Mouse (Mus musculus): ENCODE measurements around the gene Ahdc1. TPM values are rescaled to one million over a fixed set of nuclear protein-coding genes. Genes with fewer than 3 reads are reported as not detected.
A peak's percentile ranks its signal among the peaks of the same experiment; 100 is the strongest.

Gene Ahdc1
- polyA plus RNA-seq, 1 experiment from 2014 or later: 6.3 TPM

DNA sequence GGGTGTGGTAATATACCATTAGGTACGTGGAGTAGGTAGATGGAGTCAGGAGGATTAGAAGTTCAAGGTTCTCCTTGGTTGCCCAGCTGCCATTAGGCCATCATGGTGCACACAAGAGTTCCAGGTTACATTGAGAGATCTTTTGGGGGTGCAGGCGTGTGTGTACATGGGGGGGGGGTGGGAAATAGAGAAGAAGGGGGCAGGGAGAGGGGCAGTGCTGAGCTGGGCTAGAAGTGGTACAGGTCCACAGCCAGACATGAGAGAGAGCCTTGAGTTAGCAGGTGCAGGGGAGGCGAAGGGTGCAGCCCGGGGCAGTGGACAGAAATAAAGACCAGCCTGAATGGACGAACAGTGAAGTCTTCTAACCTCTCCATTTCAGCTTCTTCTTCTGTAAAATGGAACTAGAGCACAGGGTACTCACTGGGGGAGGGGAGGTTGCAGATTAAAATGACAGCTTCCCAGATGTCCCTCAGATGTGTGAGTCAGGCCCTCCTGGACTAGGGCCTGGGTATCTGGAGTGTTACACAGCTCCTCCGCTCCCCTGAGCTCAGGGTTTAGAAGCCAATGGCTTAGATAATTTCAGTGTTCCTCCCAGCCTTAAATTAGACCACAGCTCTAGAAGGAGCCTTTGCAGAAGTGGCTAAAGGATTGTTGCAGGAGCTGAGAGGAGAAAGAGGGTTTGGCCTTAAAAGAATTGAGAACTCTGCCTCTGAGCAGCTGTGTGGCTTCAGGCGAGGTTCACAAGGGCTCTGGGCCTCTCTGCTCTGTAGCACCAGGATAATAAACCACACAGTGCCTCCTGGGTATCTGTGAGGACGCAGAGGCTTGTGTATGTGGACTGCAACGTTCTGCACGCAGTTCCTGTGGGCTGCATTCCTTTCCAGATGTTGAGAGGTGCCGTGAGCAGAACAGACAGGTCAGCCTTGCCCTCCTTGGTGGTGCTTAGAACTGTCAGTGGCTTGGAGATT, 47.7 kb downstream of the Ahdc1 start:
- no peaks in the 10 kb centered on the region for H3K9me3 ChIP-seq (replicated peaks)
- H3K4me3 ChIP-seq: no peak overlapping the region
- H3K36me3 ChIP-seq: peaks cover 36% of the 10 kb centered on the region
- H3K4me2 ChIP-seq: no peak overlapping the region
- ATAC-seq (replicated peaks; ENCODE audit: insufficient number of reproducible peaks, insufficient read depth, low FRiP score, low read depth): no peak
- H3K27me3 ChIP-seq: no peaks in the 10 kb centered on the region
- peak overlapping the region; percentile 91 for H3K27ac ChIP-seq
- H3K4me1 ChIP-seq (replicated peaks): peaks cover 70% of the 10 kb centered on the region
- H3K9ac ChIP-seq: no peak overlapping the region
- 53% methylated on average over 11 of the region's 11 CpGs for WGBS

DNA sequence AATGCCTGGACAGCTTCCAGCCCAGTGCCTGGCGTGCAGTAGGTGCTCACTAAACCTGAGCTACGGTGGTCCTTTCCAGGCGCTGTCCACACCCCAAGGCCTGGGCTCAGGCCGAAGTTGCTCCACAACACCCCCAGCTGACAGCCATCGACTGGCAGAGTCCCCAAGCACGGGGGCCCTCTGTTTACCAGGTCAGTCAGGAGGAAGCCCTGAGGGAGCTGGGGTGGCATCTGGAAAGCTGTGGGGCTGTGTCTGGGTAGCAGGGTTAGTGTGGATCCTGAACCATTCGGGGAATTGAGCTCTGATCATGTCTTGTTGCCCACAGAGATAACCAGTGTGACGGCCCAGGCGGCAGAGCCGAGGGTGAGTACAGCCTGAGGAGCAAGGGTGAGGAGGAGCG, 49.6 kb downstream of the Ahdc1 start:
- no peaks in the 10 kb centered on the region for H3K27me3 ChIP-seq
- no peaks in the 10 kb centered on the region for H3K9me3 ChIP-seq (replicated peaks)
- peaks cover 52% of the 10 kb centered on the region for H3K36me3 ChIP-seq
- H3K4me1 ChIP-seq (replicated peaks): peaks cover 55% of the 10 kb centered on the region
- no peak overlapping the region for H3K27ac ChIP-seq
- no peak for ATAC-seq (replicated peaks; ENCODE audit: insufficient number of reproducible peaks, insufficient read depth, low FRiP score, low read depth)
- WGBS: 78% methylated on average over 11 of the region's 11 CpGs
- H3K4me2 ChIP-seq: no peak overlapping the region
- no peak overlapping the region for H3K9ac ChIP-seq
- H3K4me3 ChIP-seq: no peak overlapping the region

DNA sequence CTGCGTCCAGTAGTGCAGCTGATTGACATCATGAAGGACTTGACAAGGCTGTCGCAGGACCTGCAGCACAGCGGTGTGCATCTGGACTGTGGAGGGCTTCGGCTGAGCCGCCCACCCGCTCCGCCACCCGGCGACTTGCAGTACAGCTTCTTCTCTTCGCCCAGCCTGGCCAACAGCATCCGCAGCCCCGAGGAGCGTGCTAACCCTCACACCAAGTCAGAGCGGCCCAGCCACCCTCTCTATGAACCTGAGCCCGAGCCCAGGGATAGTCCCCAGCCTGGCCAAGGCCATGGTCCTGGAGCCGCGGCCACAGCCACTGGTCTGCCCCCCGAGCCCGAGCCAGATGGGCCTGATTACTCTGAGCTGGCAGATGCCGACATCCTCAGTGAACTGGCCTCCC, 50.7 kb downstream of the Ahdc1 start:
- Histone ChIP-seq H3K27me3 (no peaks in the 10 kb centered on the region), H3K9me3 (replicated peaks) (no peaks in the 10 kb centered on the region), H3K4me3 (no peak overlapping the region), H3K27ac (no peak overlapping the region), H3K4me2 (no peak overlapping the region), H3K9ac (no peak overlapping the region), H3K4me1 (replicated peaks) (peaks cover 44% of the 10 kb centered on the region), H3K36me3 (peaks cover 62% of the 10 kb centered on the region)
- 93% methylated on average over 20 of the region's 20 CpGs for WGBS
- ATAC-seq (replicated peaks; ENCODE audit: insufficient number of reproducible peaks, insufficient read depth, low FRiP score, low read depth): no peak

DNA sequence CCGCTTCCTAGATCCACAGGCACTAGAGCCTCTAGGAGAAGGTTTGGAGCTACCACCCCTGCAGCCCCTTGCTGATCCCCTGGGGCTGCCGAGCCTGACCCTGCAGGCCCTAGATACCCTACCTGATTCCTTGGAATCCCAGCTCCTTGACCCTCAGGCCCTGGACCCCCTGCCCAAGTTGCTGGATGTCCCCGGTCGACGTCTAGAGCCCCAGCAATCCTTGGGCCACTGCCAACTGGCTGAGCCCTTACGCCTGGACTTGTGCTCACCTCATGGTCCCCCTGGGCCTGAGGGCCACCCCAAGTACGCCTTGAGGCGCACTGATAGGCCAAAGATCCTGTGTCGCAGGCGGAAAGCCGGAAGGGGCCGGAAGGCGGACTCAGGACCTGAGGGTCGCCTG, 51.2 kb downstream of the Ahdc1 start:
- Histone ChIP-seq H3K27me3 (no peaks in the 10 kb centered on the region), H3K27ac (no peak overlapping the region), H3K4me3 (no peak overlapping the region), H3K36me3 (peaks cover 67% of the 10 kb centered on the region), H3K4me2 (no peak overlapping the region), H3K4me1 (replicated peaks) (peaks cover 40% of the 10 kb centered on the region), H3K9me3 (replicated peaks) (no peaks in the 10 kb centered on the region), H3K9ac (no peak overlapping the region)
- 90% methylated on average over 14 of the region's 14 CpGs for WGBS
- no peak for ATAC-seq (replicated peaks; ENCODE audit: insufficient number of reproducible peaks, insufficient read depth, low FRiP score, low read depth)

DNA sequence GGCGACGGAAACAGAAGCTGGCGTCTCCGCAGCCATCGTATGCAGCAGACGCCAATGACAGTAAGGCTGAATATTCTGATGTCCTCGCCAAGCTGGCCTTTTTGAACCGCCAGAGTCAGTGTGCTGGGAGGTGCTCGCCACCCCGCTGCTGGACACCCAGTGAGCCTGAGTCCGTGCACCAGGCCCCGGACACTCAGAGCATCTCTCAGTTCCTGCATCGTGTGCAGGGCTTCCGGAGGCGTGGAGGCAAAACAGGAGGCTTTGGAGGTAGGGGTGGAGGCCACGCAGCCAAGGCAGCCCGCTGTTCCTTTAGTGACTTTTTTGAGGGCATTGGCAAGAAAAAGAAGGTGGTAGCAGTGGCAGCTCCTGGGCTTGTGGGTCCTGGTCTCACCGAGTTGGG, 52.1 kb downstream of the Ahdc1 start:
- no peaks in the 10 kb centered on the region for H3K27me3 ChIP-seq
- no peak overlapping the region for H3K4me3 ChIP-seq
- no peak overlapping the region for H3K27ac ChIP-seq
- no peak overlapping the region for H3K4me2 ChIP-seq
- peaks cover 36% of the 10 kb centered on the region for H3K4me1 ChIP-seq (replicated peaks)
- H3K9ac ChIP-seq: no peak overlapping the region
- H3K36me3 ChIP-seq: peaks cover 71% of the 10 kb centered on the region
- H3K9me3 ChIP-seq (replicated peaks): no peaks in the 10 kb centered on the region
- ATAC-seq (replicated peaks; ENCODE audit: insufficient number of reproducible peaks, insufficient read depth, low FRiP score, low read depth): no peak
- WGBS: 90% methylated on average over 18 of the region's 18 CpGs

DNA sequence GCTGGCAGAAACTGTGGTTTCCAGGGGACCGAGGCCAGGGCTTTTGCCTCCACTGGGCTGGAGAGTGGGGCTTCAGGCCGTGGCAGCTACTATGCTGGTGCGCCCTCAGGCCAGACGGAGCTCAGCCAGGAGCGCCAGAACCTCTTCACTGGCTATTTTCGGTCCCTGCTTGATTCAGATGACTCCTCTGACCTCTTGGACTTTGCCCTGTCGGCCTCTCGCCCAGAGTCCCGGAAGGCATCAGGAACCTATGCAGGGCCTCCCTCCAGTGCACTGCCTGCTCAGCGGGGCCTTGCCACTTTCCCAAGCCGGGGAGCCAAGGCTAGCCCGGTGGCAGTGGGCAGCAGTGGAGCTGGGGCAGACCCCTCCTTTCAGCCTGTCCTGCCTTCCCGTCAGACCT, 52.7 kb downstream of the Ahdc1 start:
- no peak; the same call in 1 of the 2 replicates for ATAC-seq (replicated peaks; ENCODE audit: insufficient number of reproducible peaks, insufficient read depth, low FRiP score, low read depth)
- Histone ChIP-seq H3K4me2 (no peak overlapping the region), H3K9ac (0 out of 2 replicates have a peak overlapping the region, but pooled peaks have one; percentile 19), H3K9me3 (replicated peaks) (no peaks in the 10 kb centered on the region), H3K4me3 (no peak overlapping the region), H3K27ac (0 out of 2 replicates have a peak overlapping the region, but pooled peaks have one; percentile 46), H3K4me1 (replicated peaks) (peaks cover 36% of the 10 kb centered on the region), H3K27me3 (no peaks in the 10 kb centered on the region), H3K36me3 (peaks cover 77% of the 10 kb centered on the region)
- 61% methylated on average over 13 of the region's 13 CpGs for WGBS

DNA sequence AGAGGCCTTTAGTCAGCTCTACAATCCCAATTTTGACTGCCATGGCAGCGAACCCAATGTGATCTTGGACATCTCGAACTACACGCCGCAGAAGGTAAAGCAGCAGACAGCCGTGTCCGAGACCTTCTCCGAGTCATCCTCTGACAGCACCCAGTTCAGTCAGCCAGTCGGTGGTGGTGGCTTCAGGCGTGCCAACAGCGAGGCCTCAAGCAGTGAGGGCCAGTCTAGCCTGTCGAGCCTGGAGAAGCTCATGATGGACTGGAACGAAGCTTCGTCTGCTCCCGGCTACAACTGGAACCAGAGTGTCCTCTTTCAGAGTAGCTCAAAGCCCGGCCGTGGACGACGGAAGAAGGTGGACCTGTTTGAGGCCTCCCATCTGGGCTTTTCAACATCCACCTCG, 53.7 kb downstream of the Ahdc1 start:
- Histone ChIP-seq H3K9ac (no peak overlapping the region), H3K4me3 (no peak overlapping the region), H3K27me3 (no peaks in the 10 kb centered on the region), H3K4me1 (replicated peaks) (peaks cover 33% of the 10 kb centered on the region), H3K9me3 (replicated peaks) (no peaks in the 10 kb centered on the region), H3K36me3 (peaks cover 87% of the 10 kb centered on the region), H3K4me2 (no peak overlapping the region), H3K27ac (no peak overlapping the region)
- no peak for ATAC-seq (replicated peaks; ENCODE audit: insufficient number of reproducible peaks, insufficient read depth, low FRiP score, low read depth)
- 92% methylated on average over 19 of the region's 19 CpGs for WGBS

DNA sequence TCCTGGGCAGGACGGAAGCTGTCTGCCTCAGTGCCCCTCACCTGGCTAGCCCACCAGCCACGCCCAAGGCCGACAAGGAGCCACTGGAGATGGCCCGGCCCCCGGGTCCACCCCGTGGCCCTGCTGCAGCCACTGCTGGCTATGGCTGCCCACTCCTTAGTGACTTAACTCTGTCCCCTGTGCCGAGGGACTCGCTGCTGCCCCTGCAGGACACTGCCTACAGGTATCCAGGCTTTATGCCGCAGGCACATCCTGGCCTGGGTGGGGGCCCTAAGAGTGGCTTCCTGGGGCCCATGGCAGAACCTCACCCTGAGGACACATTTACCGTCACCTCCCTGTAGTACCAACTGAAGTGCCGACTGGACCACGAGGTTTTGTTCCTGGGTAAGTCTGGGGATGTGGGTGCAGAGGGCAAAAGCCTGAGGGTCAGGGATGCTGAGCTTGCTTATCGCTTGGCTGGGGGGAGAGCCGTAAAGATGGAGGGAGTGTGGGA, 54.9 kb downstream of the Ahdc1 start:
- Histone ChIP-seq H3K4me2 (no peak overlapping the region), H3K9ac (no peak overlapping the region), H3K4me3 (no peak overlapping the region), H3K36me3 (peaks cover 88% of the 10 kb centered on the region), H3K4me1 (replicated peaks) (peaks cover 36% of the 10 kb centered on the region), H3K27me3 (no peaks in the 10 kb centered on the region), H3K9me3 (replicated peaks) (no peaks in the 10 kb centered on the region), H3K27ac (no peak overlapping the region)
- WGBS: 90% methylated on average over 14 of the region's 14 CpGs
- ATAC-seq (replicated peaks; ENCODE audit: insufficient number of reproducible peaks, insufficient read depth, low FRiP score, low read depth): no peak

DNA sequence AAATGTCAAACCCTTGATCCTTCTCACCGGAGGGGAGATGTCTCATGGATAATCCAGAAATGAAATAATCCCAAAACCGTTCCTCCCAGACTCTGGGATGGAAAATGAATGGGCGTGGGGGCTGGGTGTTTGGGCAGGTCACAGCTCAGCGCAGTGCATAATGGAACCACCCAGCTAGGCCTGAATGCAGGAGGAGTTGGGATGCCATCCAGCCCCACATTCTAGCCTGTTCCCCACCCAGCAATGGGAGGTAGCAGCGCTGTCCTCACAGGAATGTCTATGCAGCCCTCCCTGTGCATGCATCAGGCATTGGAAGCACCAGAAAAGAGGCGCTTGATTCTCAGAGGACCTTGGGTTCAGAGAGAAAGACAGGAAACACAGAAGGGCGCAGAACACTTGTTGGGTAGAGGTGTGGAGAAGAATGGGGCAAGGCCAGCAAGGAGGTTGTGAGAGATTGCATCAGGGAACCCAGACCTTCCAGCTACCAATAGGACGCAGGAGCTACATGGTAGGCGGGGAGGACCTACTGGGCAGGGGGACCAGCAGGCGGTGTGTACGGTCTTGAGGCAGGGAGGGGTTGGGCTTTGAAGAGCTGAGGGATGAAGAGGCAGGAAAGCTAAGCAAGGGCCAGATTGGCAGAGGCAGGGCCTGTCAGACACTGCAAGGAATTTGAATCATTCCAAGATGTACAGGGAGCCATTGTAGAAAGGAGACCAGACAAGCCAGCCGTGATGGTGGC, 57.5 kb downstream of the Ahdc1 start:
- peak overlapping the region; percentile 24; the same call in 1 of the 2 replicates for H3K27ac ChIP-seq
- no peak for ATAC-seq (replicated peaks; ENCODE audit: insufficient number of reproducible peaks, insufficient read depth, low FRiP score, low read depth)
- WGBS: 80% methylated on average over 12 of the region's 12 CpGs

DNA sequence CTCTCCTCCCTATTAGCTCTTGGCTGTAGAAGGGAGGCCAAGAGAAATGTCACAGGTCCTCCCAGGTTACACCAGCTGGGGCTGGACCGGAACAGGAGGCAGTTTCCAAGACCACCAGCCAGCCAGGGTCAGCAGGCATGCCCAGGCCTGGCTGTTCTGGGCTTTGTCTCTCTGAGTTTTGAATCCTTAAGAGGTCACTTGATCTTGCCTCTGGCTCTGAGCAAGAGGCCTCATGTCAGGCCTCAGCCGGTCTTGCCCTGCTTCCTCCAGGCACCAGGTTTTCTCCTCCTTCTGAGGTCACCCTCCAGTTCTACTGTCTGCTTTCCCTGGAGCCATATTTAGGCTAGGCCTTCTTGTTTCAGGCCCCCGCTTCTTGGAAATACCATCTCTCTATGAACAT, 59.3 kb downstream of the Ahdc1 start:
- WGBS: 52% methylated on average over 3 of the region's 3 CpGs
- peaks cover 61% of the 10 kb centered on the region for H3K36me3 ChIP-seq
- H3K4me3 ChIP-seq: no peak overlapping the region
- peak overlapping the region; percentile 24 for H3K27ac ChIP-seq
- no peaks in the 10 kb centered on the region for H3K27me3 ChIP-seq
- no peaks in the 10 kb centered on the region for H3K9me3 ChIP-seq (replicated peaks)
- no peak overlapping the region for H3K4me2 ChIP-seq
- H3K9ac ChIP-seq: no peak overlapping the region
- no peak for ATAC-seq (replicated peaks; ENCODE audit: insufficient number of reproducible peaks, insufficient read depth, low FRiP score, low read depth)
- H3K4me1 ChIP-seq (replicated peaks): peaks cover 59% of the 10 kb centered on the region

More for the DNA sequence above, 57.5 kb downstream of the Ahdc1 start:
- peaks cover 80% of the 10 kb centered on the region for H3K36me3 ChIP-seq
- H3K4me2 ChIP-seq: no peak overlapping the region
- peaks cover 45% of the 10 kb centered on the region for H3K4me1 ChIP-seq (replicated peaks)
- H3K9me3 ChIP-seq (replicated peaks): no peaks in the 10 kb centered on the region
- H3K9ac ChIP-seq: no peak overlapping the region
- H3K4me3 ChIP-seq: no peak overlapping the region
- no peaks in the 10 kb centered on the region for H3K27me3 ChIP-seq

DNA sequence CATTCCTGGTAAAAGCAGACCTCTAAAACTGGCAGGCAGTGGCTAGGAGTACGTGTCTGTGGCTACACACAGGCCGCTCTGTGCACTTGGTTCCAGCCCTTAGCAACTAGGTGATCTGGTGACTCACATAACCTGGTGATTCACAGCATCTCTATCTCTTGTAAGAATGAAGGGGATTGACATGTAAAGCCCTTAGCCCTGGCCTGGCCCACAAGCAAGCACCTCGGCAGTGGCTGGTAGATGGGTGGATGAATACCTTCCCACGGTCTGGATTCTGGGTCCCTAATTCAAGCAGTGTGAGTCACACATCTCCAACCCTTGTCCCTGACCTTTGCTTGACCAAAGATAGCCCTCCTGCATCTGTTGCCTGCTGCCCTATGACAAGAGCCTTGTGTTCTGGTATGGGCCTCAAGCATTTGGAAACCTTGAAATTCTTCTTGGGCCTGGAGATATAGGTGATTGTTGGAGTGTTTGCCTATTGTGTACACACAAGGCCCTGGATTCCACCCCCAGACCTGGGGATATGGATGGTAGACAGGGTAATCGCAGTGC, 59.8 kb downstream of the Ahdc1 start:
- peaks cover 56% of the 10 kb centered on the region for H3K36me3 ChIP-seq
- no peaks in the 10 kb centered on the region for H3K27me3 ChIP-seq
- H3K4me3 ChIP-seq: no peak overlapping the region
- H3K4me2 ChIP-seq: no peak overlapping the region
- no peak overlapping the region for H3K9ac ChIP-seq
- no peaks in the 10 kb centered on the region for H3K9me3 ChIP-seq (replicated peaks)
- ATAC-seq (replicated peaks; ENCODE audit: insufficient number of reproducible peaks, insufficient read depth, low FRiP score, low read depth): no peak
- peak overlapping the region; percentile 24; the same call in 1 of the 2 replicates for H3K27ac ChIP-seq
- 68% methylated on average over 5 of the region's 5 CpGs for WGBS
- peaks cover 61% of the 10 kb centered on the region for H3K4me1 ChIP-seq (replicated peaks)
